Mouse (Mus musculus): ENCODE measurements around the gene Kank2. TPM values are rescaled to one million over a fixed set of nuclear protein-coding genes. Genes with fewer than 3 reads are reported as not detected.

The Kank2 gene
- polyA plus RNA-seq, 1 experiment = 1.7 TPM

GRCm38 (mm10) chr9:21733989-21734388, 64.6 kb downstream of the Kank2 start:
- Histone ChIP-seq H3K4me3 (replicated peaks; ENCODE audit: control insufficient read depth, low read depth, low read length) (no peak overlapping the region), H3K27ac (ENCODE audit: control insufficient read depth, insufficient read depth, low read depth, low read length, poor library complexity) (no peak overlapping the region), H3K4me1 (ENCODE audit: control insufficient read depth, insufficient read depth, low read length) (peaks cover 3% of the 10 kb centered on the region; the same call in 1 of the 2 replicates)
- 92% methylated on average over 7 of the region's 7 CpGs for WGBS
- no peak for TF ChIP-seq CTCF (IDR thresholded peaks at IDR 0.05; ENCODE audit: control insufficient read depth, insufficient read depth, low read length)
- TF ChIP-seq POLR2A (IDR thresholded peaks at IDR 0.05; ENCODE audit: borderline replicate concordance, control insufficient read depth, low read depth, low read length) = no peak

GRCm38 (mm10) chr9:21733446-21733845, 65.1 kb downstream of the Kank2 start:
- WGBS = 96% methylated on average over 17 of the region's 17 CpGs
- H3K27ac ChIP-seq (ENCODE audit: control insufficient read depth, insufficient read depth, low read depth, low read length, poor library complexity) = no peak overlapping the region
- no peak overlapping the region for H3K4me3 ChIP-seq (replicated peaks; ENCODE audit: control insufficient read depth, low read depth, low read length)
- TF ChIP-seq POLR2A (IDR thresholded peaks at IDR 0.05; ENCODE audit: borderline replicate concordance, control insufficient read depth, low read depth, low read length) = no peak
- TF ChIP-seq CTCF (IDR thresholded peaks at IDR 0.05; ENCODE audit: control insufficient read depth, insufficient read depth, low read length) = no peak
- H3K4me1 ChIP-seq (ENCODE audit: control insufficient read depth, insufficient read depth, low read length) = peaks cover 4% of the 10 kb centered on the region; the same call in 1 of the 2 replicates

GRCm38 (mm10) chr9:21732288-21732687, 66.3 kb downstream of the Kank2 start:
- WGBS = 90% methylated on average over 9 of the region's 9 CpGs
- TF ChIP-seq POLR2A (IDR thresholded peaks at IDR 0.05; ENCODE audit: borderline replicate concordance, control insufficient read depth, low read depth, low read length) (no peak), CTCF (IDR thresholded peaks at IDR 0.05; ENCODE audit: control insufficient read depth, insufficient read depth, low read length) (no peak)
- H3K4me3 ChIP-seq (replicated peaks; ENCODE audit: control insufficient read depth, low read depth, low read length) = no peak overlapping the region
- no peak overlapping the region for H3K27ac ChIP-seq (ENCODE audit: control insufficient read depth, insufficient read depth, low read depth, low read length, poor library complexity)
- peaks cover 5% of the 10 kb centered on the region; the same call in 1 of the 2 replicates for H3K4me1 ChIP-seq (ENCODE audit: control insufficient read depth, insufficient read depth, low read length)

- no peak for TF ChIP-seq CTCF (IDR thresholded peaks at IDR 0.05; ENCODE audit: control insufficient read depth, insufficient read depth, low read length)
- no peak for TF ChIP-seq POLR2A (IDR thresholded peaks at IDR 0.05; ENCODE audit: borderline replicate concordance, control insufficient read depth, low read depth, low read length)
- WGBS = 72% methylated on average over 7 of the region's 7 CpGs
- Histone ChIP-seq H3K4me1 (ENCODE audit: control insufficient read depth, insufficient read depth, low read length) (peaks cover 6% of the 10 kb centered on the region; the same call in 1 of the 2 replicates), H3K27ac (ENCODE audit: control insufficient read depth, insufficient read depth, low read depth, low read length, poor library complexity) (no peak overlapping the region), H3K4me3 (replicated peaks; ENCODE audit: control insufficient read depth, low read depth, low read length) (no peak overlapping the region)
Measured at GRCm38 (mm10) chr9:21729264-21729663, 69.3 kb downstream of the Kank2 start.

- Histone ChIP-seq H3K27ac (ENCODE audit: control insufficient read depth, insufficient read depth, low read depth, low read length, poor library complexity) (no peak overlapping the region), H3K4me1 (ENCODE audit: control insufficient read depth, insufficient read depth, low read length) (peaks cover 6% of the 10 kb centered on the region; the same call in 1 of the 2 replicates), H3K4me3 (replicated peaks; ENCODE audit: control insufficient read depth, low read depth, low read length) (no peak overlapping the region)
Measured at GRCm38 (mm10) chr9:21728261-21728832, 70.2 kb downstream of the Kank2 start.

GRCm38 (mm10) chr9:21726218-21726975, 72.1 kb downstream of the Kank2 start:
- WGBS = 79% methylated on average over 14 of the region's 14 CpGs

More at GRCm38 (mm10) chr9:21728261-21728832, 70.2 kb downstream of the Kank2 start:
- no peak for TF ChIP-seq CTCF (IDR thresholded peaks at IDR 0.05; ENCODE audit: control insufficient read depth, insufficient read depth, low read length)
- whole genome bisulfite sequencing = 70% methylated on average over 10 of the region's 10 CpGs

GRCm38 (mm10) chr9:21725224-21726121, 73.1 kb downstream of the Kank2 start:
- WGBS = 30% methylated on average over 23 of the region's 23 CpGs
- peak overlapping the region; percentile 71 for H3K4me3 ChIP-seq (replicated peaks; ENCODE audit: control insufficient read depth, low read depth, low read length)
- H3K27ac ChIP-seq (ENCODE audit: control insufficient read depth, insufficient read depth, low read depth, low read length, poor library complexity) = peak overlapping the region; percentile 65
- H3K4me1 ChIP-seq (ENCODE audit: control insufficient read depth, insufficient read depth, low read length) = peaks cover 6% of the 10 kb centered on the region; the same call in 1 of the 2 replicates
- TF ChIP-seq CTCF (IDR thresholded peaks at IDR 0.05; ENCODE audit: control insufficient read depth, insufficient read depth, low read length) (no peak), POLR2A (IDR thresholded peaks at IDR 0.05; ENCODE audit: borderline replicate concordance, control insufficient read depth, low read depth, low read length) (no peak)

More at GRCm38 (mm10) chr9:21726218-21726975, 72.1 kb downstream of the Kank2 start:
- H3K27ac ChIP-seq (ENCODE audit: control insufficient read depth, insufficient read depth, low read depth, low read length, poor library complexity) = no peak overlapping the region
- peaks cover 6% of the 10 kb centered on the region; the same call in 1 of the 2 replicates for H3K4me1 ChIP-seq (ENCODE audit: control insufficient read depth, insufficient read depth, low read length)
- H3K4me3 ChIP-seq (replicated peaks; ENCODE audit: control insufficient read depth, low read depth, low read length) = no peak overlapping the region
- no peak for TF ChIP-seq POLR2A (IDR thresholded peaks at IDR 0.05; ENCODE audit: borderline replicate concordance, control insufficient read depth, low read depth, low read length)
- no peak for TF ChIP-seq CTCF (IDR thresholded peaks at IDR 0.05; ENCODE audit: control insufficient read depth, insufficient read depth, low read length)
